Mouse (Mus musculus): ENCODE results near the gene Taf15.

The Taf15 gene

GRCm38 (mm10) chr11:83472324-83473234 is at the start of gene Taf15:
Gene Taf15, plus strand, starts transcription at chr11:83473086.
- DNase-seq (ENCODE audit: low spot score in 2 of 2) = peak; percentile 98

- peak; percentile 25 to 74 for DNase-seq (ENCODE audit: low spot score in 2 of 2)
Measured at GRCm38 (mm10) chr11:83424681-83425080, 48.2 kb upstream of the Taf15 start.

GRCm38 (mm10) chr11:83426964-83427363 is 45.9 kb upstream of the Taf15 start:
- DNase-seq (ENCODE audit: low spot score in 2 of 2) = no peak

- DNase-seq (ENCODE audit: low spot score in 2 of 2) = no peak
Measured at GRCm38 (mm10) chr11:83429355-83429754, 43.5 kb upstream of the Taf15 start, which contains the start of gene Gas2l2. Gene Gas2l2, minus strand, starts transcription at chr11:83429455.

- DNase-seq (ENCODE audit: low spot score in 2 of 2) = no peak
Measured at GRCm38 (mm10) chr11:83432533-83432932, 40.4 kb upstream of the Taf15 start.

GRCm38 (mm10) chr11:83437377-83437776 is 35.5 kb upstream of the Taf15 start, which contains the start of gene 1700020L24Rik:
Gene 1700020L24Rik, plus strand, starts transcription at chr11:83437677.
- no peak for DNase-seq (ENCODE audit: low spot score in 2 of 2)

- no peak for DNase-seq (ENCODE audit: low spot score in 2 of 2)
Measured at GRCm38 (mm10) chr11:83439426-83440060, 33.3 kb upstream of the Taf15 start.

GRCm38 (mm10) chr11:83440081-83441064 is 32.5 kb upstream of the Taf15 start:
- peak; percentile 78 to 91 for DNase-seq (ENCODE audit: low spot score in 2 of 2)

- no peak for DNase-seq (ENCODE audit: low spot score in 2 of 2)
Measured at GRCm38 (mm10) chr11:83441235-83441634, 31.7 kb upstream of the Taf15 start.

GRCm38 (mm10) chr11:83442596-83443267 is 30.2 kb upstream of the Taf15 start:
- peak; percentile 28 to 64 for DNase-seq (ENCODE audit: low spot score in 2 of 2)

- no peak for DNase-seq (ENCODE audit: low spot score in 2 of 2)
Measured at GRCm38 (mm10) chr11:83443824-83444223, 29.1 kb upstream of the Taf15 start.

GRCm38 (mm10) chr11:83445001-83445400 is 27.9 kb upstream of the Taf15 start:
- DNase-seq (ENCODE audit: low spot score in 2 of 2) = no peak

GRCm38 (mm10) chr11:83447612-83448011 is 25.3 kb upstream of the Taf15 start:
- DNase-seq (ENCODE audit: low spot score in 2 of 2) = no peak

- DNase-seq (ENCODE audit: low spot score in 2 of 2) = no peak
Measured at GRCm38 (mm10) chr11:83448021-83448926, 24.6 kb upstream of the Taf15 start.

GRCm38 (mm10) chr11:83448927-83449236 is 24.0 kb upstream of the Taf15 start:
- no peak for DNase-seq (ENCODE audit: low spot score in 2 of 2)

- no peak for DNase-seq (ENCODE audit: low spot score in 2 of 2)
Measured at GRCm38 (mm10) chr11:83449298-83449697, 23.6 kb upstream of the Taf15 start.

GRCm38 (mm10) chr11:83450550-83450949 is 22.3 kb upstream of the Taf15 start:
- DNase-seq (ENCODE audit: low spot score in 2 of 2) = no peak

GRCm38 (mm10) chr11:83451281-83451680 is 21.6 kb upstream of the Taf15 start:
- DNase-seq (ENCODE audit: low spot score in 2 of 2) = no peak

- no peak for DNase-seq (ENCODE audit: low spot score in 2 of 2)
Measured at GRCm38 (mm10) chr11:83454548-83454947, 18.3 kb upstream of the Taf15 start.

- DNase-seq (ENCODE audit: low spot score in 2 of 2) = no peak
Measured at GRCm38 (mm10) chr11:83455608-83456007, 17.3 kb upstream of the Taf15 start.
